ENCODE assay signal across 13 mouse cellular contexts in the genomic region with DNA sequence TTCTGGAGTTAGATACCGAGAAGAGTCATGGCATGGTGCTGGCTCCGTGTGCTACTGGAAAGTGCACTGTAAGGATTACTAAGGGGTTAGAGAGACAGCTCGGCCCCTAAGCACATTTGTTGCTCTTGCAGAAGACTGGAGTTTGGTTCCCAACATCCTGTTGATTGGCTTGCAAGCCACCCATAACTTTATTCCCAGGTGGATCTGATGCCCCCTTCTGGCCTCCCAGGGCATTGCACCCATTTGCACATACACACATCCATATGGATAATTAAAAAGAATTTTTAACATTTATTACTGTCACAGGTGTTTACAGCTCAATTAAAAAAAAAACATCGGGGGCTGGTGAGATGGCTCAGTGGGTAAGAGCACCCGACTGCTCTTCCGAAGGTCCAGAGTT. TPM values are rescaled to one million over a fixed set of nuclear protein-coding genes. Genes with fewer than 3 reads are reported as not detected.
A peak's percentile ranks its signal among the peaks of the same experiment; 100 is the strongest.
DNase-seq lines count a peak whose midpoint lies in the region; ATAC-seq and TF ChIP-seq lines count a peak whose summit lies in the region.
"Had no signal": no experiment of that assay in that cellular context is flagged by ENCODE, and none has a peak within 500 bp of the region (broad histone marks: within the 10 kb centered on the region; RNA-seq: fewer than 3 reads in every experiment).

No protein-coding gene starts in this region.

- H3K4me2 ChIP-seq in kidney, postnatal 0 days (ENCODE audit: low read length), result no peak overlapping the region
- no peak overlapping the region for H3K4me2 ChIP-seq in kidney, embryonic 14.5 days (replicated peaks; ENCODE audit: low read depth, low read length)
- no peak overlapping the region for H3K4me2 ChIP-seq in midbrain, embryonic 14.5 days (ENCODE audit: low read length)
- H3K4me2 ChIP-seq: forebrain, embryonic 13.5 days; heart, embryonic 11.5 days; lung, embryonic 15.5 days had no signal

- TF ChIP-seq CTCF in kidney, postnatal 0 days (IDR thresholded peaks at IDR 0.05; ENCODE audit: low read depth), result peak; percentile 55

- no peak overlapping the region for H3K4me3 ChIP-seq in kidney, postnatal 0 days (replicated peaks; ENCODE audit: low read depth, low read length)
- H3K4me3 ChIP-seq in kidney, embryonic 14.5 days (ENCODE audit: low read length), result no peak overlapping the region
- no peak overlapping the region for H3K4me3 ChIP-seq in midbrain, embryonic 14.5 days (replicated peaks; ENCODE audit: low read depth, low read length)
- H3K4me3 ChIP-seq: embryonic facial prominence, embryonic 10.5 days; forebrain, embryonic 13.5 days; lung, embryonic 15.5 days; myocyte had no signal

- no peak for ATAC-seq in kidney, postnatal 0 days (replicated peaks; ENCODE audit: low FRiP score, low read depth)
- no peak for ATAC-seq in kidney, embryonic 14.5 days (ENCODE audit: low FRiP score, low TSS enrichment)
- ATAC-seq in midbrain, embryonic 14.5 days (ENCODE audit: low FRiP score, low TSS enrichment), result no peak

- peak; percentile 51 for DNase-seq in adrenal gland, postnatal 14 days
- DNase-seq in adrenal gland, postnatal 25 days, result no peak
- no peak for DNase-seq in kidney, postnatal 0 days (ENCODE audit: low spot score)
- peak; percentile 39 for DNase-seq in thymus, postnatal 14 days
- no peak for DNase-seq in thymus, postnatal 0 days (ENCODE audit: low spot score)
- DNase-seq in neural tube, embryonic 10.5 days (ENCODE audit: extremely low spot score, low spot score), result no peak
- DNase-seq in midbrain, embryonic 14.5 days, result no peak

- H3K36me3 ChIP-seq in kidney, postnatal 0 days (ENCODE audit: insufficient read depth, low read length), result no peaks in the 10 kb centered on the region
- H3K36me3 ChIP-seq in kidney, embryonic 14.5 days (ENCODE audit: control insufficient read depth, insufficient read depth, low read length), result peaks cover 3% of the 10 kb centered on the region; the same call in 1 of the 2 replicates
- 0 out of 2 replicates have a peak, but pooled peaks cover 7% of the 10 kb centered on the region for H3K36me3 ChIP-seq in midbrain, embryonic 14.5 days (ENCODE audit: control insufficient read depth, insufficient read depth, low read length)
- H3K36me3 ChIP-seq: lung, embryonic 15.5 days had no signal

- H3K4me1 ChIP-seq in kidney, postnatal 0 days (replicated peaks; ENCODE audit: insufficient read depth, low read length), result no peaks in the 10 kb centered on the region
- peaks cover under 1% of the 10 kb centered on the region; the same call in 1 of the 2 replicates for H3K4me1 ChIP-seq in kidney, embryonic 14.5 days (ENCODE audit: control insufficient read depth, insufficient read depth, low read length)
- H3K4me1 ChIP-seq in midbrain, embryonic 14.5 days (ENCODE audit: control insufficient read depth, insufficient read depth, low read length), result peaks cover under 1% of the 10 kb centered on the region; the same call in 1 of the 2 replicates
- H3K4me1 ChIP-seq: lung, embryonic 15.5 days had no signal

- no peaks in the 10 kb centered on the region for H3K9me3 ChIP-seq in kidney, postnatal 0 days (replicated peaks; ENCODE audit: low read length)
- H3K9me3 ChIP-seq in kidney, embryonic 14.5 days (ENCODE audit: control insufficient read depth, low read length), result no peaks in the 10 kb centered on the region
- H3K9me3 ChIP-seq in midbrain, embryonic 14.5 days (ENCODE audit: control insufficient read depth, low read length), result no peaks in the 10 kb centered on the region
- H3K9me3 ChIP-seq: embryonic facial prominence, embryonic 10.5 days; lung, embryonic 15.5 days had no signal

- H3K27ac ChIP-seq in kidney, postnatal 0 days, result no peak overlapping the region
- no peak overlapping the region for H3K27ac ChIP-seq in kidney, embryonic 14.5 days (ENCODE audit: low read depth, low read length)
- H3K27ac ChIP-seq in midbrain, embryonic 14.5 days (replicated peaks; ENCODE audit: low read depth, low read length), result no peak overlapping the region
- H3K27ac ChIP-seq: embryonic facial prominence, embryonic 10.5 days; forebrain, embryonic 13.5 days; lung, embryonic 15.5 days had no signal

- no peaks in the 10 kb centered on the region for H3K27me3 ChIP-seq in kidney, postnatal 0 days (ENCODE audit: insufficient read depth, low read length)
- no peaks in the 10 kb centered on the region for H3K27me3 ChIP-seq in kidney, embryonic 14.5 days (ENCODE audit: control insufficient read depth, insufficient read depth, low read length)
- no peaks in the 10 kb centered on the region for H3K27me3 ChIP-seq in midbrain, embryonic 14.5 days (ENCODE audit: control insufficient read depth, insufficient read depth, low read length)
- H3K27me3 ChIP-seq: forebrain, embryonic 13.5 days; lung, embryonic 15.5 days had no signal

- WGBS in kidney, postnatal 0 days, result 100% methylated on average over 6 of the region's 6 CpGs
- 96% methylated on average over 6 of the region's 6 CpGs for WGBS in kidney, embryonic 14.5 days
- 95% methylated on average over 6 of the region's 6 CpGs for WGBS in midbrain, embryonic 14.5 days

- no peak overlapping the region for H3K9ac ChIP-seq in kidney, postnatal 0 days (ENCODE audit: low read depth, low read length)
- no peak overlapping the region for H3K9ac ChIP-seq in kidney, embryonic 14.5 days (ENCODE audit: low read depth, low read length)
- H3K9ac ChIP-seq in midbrain, embryonic 14.5 days (replicated peaks; ENCODE audit: low read length), result no peak overlapping the region
- H3K9ac ChIP-seq: forebrain, embryonic 13.5 days; lung, embryonic 15.5 days had no signal

RNA-seq across cellular contexts. Expression of a gene that starts 33.6 kb away (rescaled TPM):
- 3.4 and 8.0 TPM in 2 replicates for total RNA-seq in adrenal gland, postnatal 14 days (2021)
- 4.8 and 6.5 TPM in 2 replicates for total RNA-seq in adrenal gland, postnatal 25 days (2021)
- polyA plus RNA-seq in kidney, postnatal 0 days (2015; fragmentation: Nextera tagmentation; extraction: Ambion mirVana), result 7.3 and 8.0 TPM in 2 replicates
- 2.6 and 5.0 TPM in 2 replicates for polyA plus RNA-seq in kidney, embryonic 14.5 days (2014; fragmentation: Nextera tagmentation; extraction: Ambion mirVana)
- polyA plus RNA-seq in thymus, postnatal 0 days (2015; fragmentation: Nextera tagmentation; extraction: Ambion mirVana), result 7.8 and 8.4 TPM in 2 replicates
- polyA plus RNA-seq in midbrain, embryonic 14.5 days (2014; fragmentation: Nextera tagmentation; extraction: Ambion mirVana), result 0.62 and 1.2 TPM in 2 replicates

Comparison
In these comparisons a context has a peak if more than half of its experiments do, and no peak if none do; other contexts are left out.
1. DNase-seq: peak in adrenal gland, postnatal 14 days (single experiment) and thymus, postnatal 14 days (single experiment); none in adrenal gland, postnatal 25 days (single experiment), kidney, postnatal 0 days (single experiment), thymus, postnatal 0 days (single experiment), neural tube, embryonic 10.5 days (single experiment) and midbrain, embryonic 14.5 days (single experiment).